Mouse (Mus musculus): ENCODE results near the gene Cadps. TPM values are rescaled to one million over a fixed set of nuclear protein-coding genes. Genes with fewer than 3 reads are reported as not detected.

Gene Cadps
- polyA plus RNA-seq, 3 experiments from 2014 or later: 0.07 TPM; not detected in 2

- no peak for ATAC-seq
Observed at GRCm38 (mm10) chr14:12462206-12462605, 360.7 kb downstream of the Cadps start.

DNA sequence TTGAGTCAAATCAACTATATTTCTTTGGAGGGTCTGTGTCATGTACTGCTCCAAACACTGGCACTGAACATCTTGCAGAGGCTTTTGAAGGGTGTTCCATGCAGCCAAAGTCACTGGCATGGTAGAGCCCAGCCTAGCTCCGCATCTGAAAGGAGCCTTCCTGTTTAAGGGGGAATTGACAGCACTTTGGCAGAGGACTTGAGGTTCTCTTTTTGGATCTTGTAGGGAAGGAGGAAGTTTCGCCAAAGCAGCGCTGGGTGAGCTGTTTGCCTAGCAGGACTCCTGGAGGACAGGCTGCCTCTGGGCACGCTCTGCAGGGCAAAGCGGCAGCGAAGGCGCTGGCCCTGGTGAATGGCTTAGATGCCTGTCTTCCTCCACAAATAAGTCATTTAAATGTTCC is 363.2 kb downstream of the Cadps start:
- ATAC-seq: no peak

GRCm38 (mm10) chr14:12455064-12455591 is 367.8 kb downstream of the Cadps start:
- no peak for ATAC-seq

DNA sequence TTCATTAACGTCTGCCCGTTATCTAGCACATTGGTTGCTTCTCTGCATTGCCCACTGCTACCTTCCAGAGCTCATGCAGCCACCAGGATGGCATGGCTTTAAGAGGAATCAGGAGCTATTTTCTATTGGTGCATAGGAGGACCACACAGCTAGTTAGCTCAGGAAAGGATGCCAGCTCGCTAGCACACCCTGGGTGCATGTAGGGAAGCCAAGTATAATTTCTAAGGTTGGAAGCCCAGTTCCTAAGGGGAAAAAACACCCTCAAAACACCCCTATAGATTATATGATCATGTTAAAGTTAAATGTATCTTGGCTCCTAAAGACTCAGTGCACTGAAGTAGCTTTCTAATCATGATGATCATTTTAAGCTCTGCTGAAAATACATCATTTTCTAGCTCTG is 372.1 kb downstream of the Cadps start:
- ATAC-seq: no peak

- no peak for ATAC-seq
Observed at GRCm38 (mm10) chr14:12448883-12449282, 374.0 kb downstream of the Cadps start.

GRCm38 (mm10) chr14:12441019-12441418 is 381.9 kb downstream of the Cadps start:
- no peak for ATAC-seq

DNA sequence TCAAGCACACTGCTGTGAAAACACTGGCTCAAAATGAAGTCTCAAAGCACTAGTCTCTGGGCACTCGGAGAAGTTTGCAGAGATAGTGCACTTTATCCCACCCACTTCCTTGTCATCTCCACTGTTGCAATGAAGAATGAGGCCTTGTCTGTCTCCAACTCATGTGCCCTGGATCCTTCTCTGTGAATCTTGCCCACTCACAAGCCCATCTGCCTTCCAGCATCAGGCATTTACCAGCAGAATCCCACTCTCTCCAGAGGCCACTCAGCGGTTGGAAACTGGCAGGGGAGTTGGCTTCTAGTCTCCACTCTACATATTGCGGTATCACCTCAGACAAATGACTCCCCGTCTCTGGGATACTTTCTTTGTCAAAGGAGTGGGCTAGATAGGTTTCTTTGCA is 384.9 kb downstream of the Cadps start:
- no peak for ATAC-seq

GRCm38 (mm10) chr14:12437422-12437821 is 385.5 kb downstream of the Cadps start:
- ATAC-seq: no peak

DNA sequence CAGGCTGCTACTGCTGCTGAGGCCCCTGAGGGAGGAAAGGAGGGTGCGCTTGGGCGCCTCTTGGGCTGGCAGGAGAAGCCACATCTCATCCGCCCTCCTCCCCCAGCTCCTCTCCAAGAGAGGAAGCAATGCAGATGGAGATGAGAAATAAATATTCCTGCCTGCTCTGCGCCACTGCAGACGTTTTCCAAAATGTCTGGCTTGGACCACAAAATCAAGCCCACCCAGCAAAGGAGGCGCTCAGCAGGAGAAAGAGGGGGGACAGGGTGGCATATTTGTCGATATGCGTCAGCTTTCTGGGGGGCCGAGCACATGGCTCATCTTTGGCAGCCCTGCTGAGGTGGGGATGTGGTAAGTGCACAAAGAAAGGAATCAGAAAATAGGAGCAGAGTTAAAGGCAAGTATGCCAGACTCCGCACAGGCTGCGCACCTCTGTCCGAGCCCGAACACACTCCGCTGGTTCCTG is 385.9 kb downstream of the Cadps start:
- ATAC-seq: no peak

GRCm38 (mm10) chr14:12428021-12428654 is 394.7 kb downstream of the Cadps start:
- no peak for ATAC-seq

- ATAC-seq: no peak
Observed at GRCm38 (mm10) chr14:12425311-12425710, 397.6 kb downstream of the Cadps start.

GRCm38 (mm10) chr14:12410276-12410675 is 412.6 kb downstream of the Cadps start:
- ATAC-seq: no peak

- ATAC-seq: no peak
Observed at GRCm38 (mm10) chr14:12409811-12410210, 413.1 kb downstream of the Cadps start.

- ATAC-seq: no peak
Observed at GRCm38 (mm10) chr14:12406588-12406987, 416.3 kb downstream of the Cadps start.

DNA sequence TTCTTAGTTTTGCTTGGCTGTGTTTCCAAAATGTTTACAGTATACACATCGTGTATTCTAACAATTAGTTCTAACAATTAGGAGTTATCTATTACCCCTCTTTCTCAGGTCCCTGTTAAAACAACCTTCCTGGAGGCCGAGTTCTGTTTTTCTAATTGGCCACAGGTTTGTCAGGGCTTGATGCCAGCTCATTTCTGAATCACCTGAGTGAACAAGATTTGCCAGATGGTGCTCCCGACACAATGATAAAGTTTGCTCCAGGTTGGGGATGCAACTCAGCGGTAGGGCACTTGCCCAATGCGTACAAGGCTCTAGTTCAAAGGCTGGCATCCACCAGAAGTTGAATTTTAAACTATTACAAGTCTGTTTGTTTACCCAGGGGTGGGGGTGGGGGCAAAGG is 417.7 kb downstream of the Cadps start:
- no peak for ATAC-seq

GRCm38 (mm10) chr14:12404724-12405123 is 418.2 kb downstream of the Cadps start:
- ATAC-seq: no peak

GRCm38 (mm10) chr14:12404052-12404451 is 418.8 kb downstream of the Cadps start:
- ATAC-seq: no peak

GRCm38 (mm10) chr14:12400116-12400515 is 422.8 kb downstream of the Cadps start:
- ATAC-seq: no peak

- no peak for ATAC-seq
Observed at GRCm38 (mm10) chr14:12397561-12397960, 425.3 kb downstream of the Cadps start.

- ATAC-seq: no peak
Observed at GRCm38 (mm10) chr14:12394318-12394717, 428.6 kb downstream of the Cadps start.

GRCm38 (mm10) chr14:12393271-12393861 is 429.5 kb downstream of the Cadps start:
- ATAC-seq: no peak

DNA sequence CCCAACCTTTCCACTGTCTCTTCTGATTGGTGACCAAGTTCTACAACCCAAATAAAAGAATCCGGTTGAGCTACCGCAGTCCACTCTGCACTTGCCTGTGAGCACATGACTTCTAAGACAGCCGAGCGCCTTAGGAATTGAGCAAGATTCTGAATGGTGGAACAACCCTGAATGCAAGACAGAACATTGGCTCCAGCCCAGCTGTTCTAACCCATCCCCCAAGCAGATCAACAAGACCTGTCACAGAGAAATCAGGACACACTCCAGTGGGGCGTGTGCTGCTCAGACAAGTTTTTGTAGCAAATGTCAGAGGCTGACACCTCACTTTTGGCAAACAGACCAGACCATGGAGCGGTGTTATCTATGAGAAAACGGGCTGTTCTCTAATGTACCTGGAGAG is 431.7 kb downstream of the Cadps start:
- no peak for ATAC-seq

- no peak for ATAC-seq
Observed at GRCm38 (mm10) chr14:12388806-12389436, 434.0 kb downstream of the Cadps start.

Measured in inflammation-experienced regulatory T-cells, adult 6 months (primary cell).